8 mouse cellular contexts compared by ENCODE assay signal in genomic region chr4:151996173-151996950, GRCm38 (mm10). TPM values are rescaled to one million over a fixed set of nuclear protein-coding genes. Genes with fewer than 3 reads are reported as not detected.
DNase-seq lines count a peak whose midpoint lies in the region; ATAC-seq and TF ChIP-seq lines count a peak whose summit lies in the region.

Gene Phf13 (minus strand): TSS chr4:151996258.

- DNase-seq in 3T3-L1 (ENCODE audit: low read depth, low spot score) = peak; percentile 99
- peak; percentile 91 to 97 for DNase-seq in adrenal gland, postnatal 4 days (ENCODE audit: low spot score in 2 of 2)
- peak; percentile 100 for DNase-seq in embryonic facial prominence, embryonic 14.5 days (ENCODE audit: low spot score)
- peak; percentile 98 to 99 for DNase-seq in heart, adult 2 months
- peak; percentile 99 for DNase-seq in kidney, adult 8-10 months
- peak; percentile 98 to 100 for DNase-seq in spleen, postnatal 10 days (ENCODE audit: low spot score in 2 of 2)

- ATAC-seq in embryonic facial prominence, embryonic 14.5 days (ENCODE audit: low read depth) = peak; percentile 97
- ATAC-seq in limb, embryonic 13.5 days (ENCODE audit: low FRiP score, low read depth) = peak; percentile 97
- peak; percentile 97 for ATAC-seq in midbrain, embryonic 16.5 days

- TF ChIP-seq POLR2A in heart, adult 2 months (IDR thresholded peaks at IDR 0.05; ENCODE audit: insufficient read depth, low read depth, low read length) = peak; percentile 88

- TF ChIP-seq EP300 in heart, adult 2 months (IDR thresholded peaks at IDR 0.05; ENCODE audit: insufficient read depth, low read depth, low read length) = no peak

- H3K36me3 ChIP-seq in embryonic facial prominence, embryonic 14.5 days (ENCODE audit: control insufficient read depth, insufficient read depth, low read length) = peaks cover 22% of the 10 kb centered on the region
- H3K36me3 ChIP-seq in heart, adult 2 months (ENCODE audit: control insufficient read depth, insufficient read depth, low read length) = no peaks in the 10 kb centered on the region; the same call in 1 of the 2 replicates
- H3K36me3 ChIP-seq in limb, embryonic 13.5 days = peaks cover 20% of the 10 kb centered on the region
- peaks cover 10% of the 10 kb centered on the region for H3K36me3 ChIP-seq in midbrain, embryonic 16.5 days (ENCODE audit: control insufficient read depth, insufficient read depth, low read length)

- peak within 1 kb of the TSS; percentile 95 for H3K9ac ChIP-seq in embryonic facial prominence, embryonic 14.5 days (ENCODE audit: low read depth, low read length)
- peak within 1 kb of the TSS; percentile 98 for H3K9ac ChIP-seq in heart, adult 2 months (ENCODE audit: low read depth, low read length)
- peak within 1 kb of the TSS; percentile 96 for H3K9ac ChIP-seq in limb, embryonic 13.5 days
- H3K9ac ChIP-seq in midbrain, embryonic 16.5 days (ENCODE audit: low read depth, low read length) = peak within 1 kb of the TSS; percentile 92

- H3K27me3 ChIP-seq in embryonic facial prominence, embryonic 14.5 days (replicated peaks; ENCODE audit: control insufficient read depth, insufficient read depth, low read length) = no peaks in the 10 kb centered on the region
- H3K27me3 ChIP-seq in heart, adult 2 months (ENCODE audit: control insufficient read depth, insufficient read depth, low read length) = no peaks in the 10 kb centered on the region
- no peaks in the 10 kb centered on the region for H3K27me3 ChIP-seq in limb, embryonic 13.5 days
- no peaks in the 10 kb centered on the region for H3K27me3 ChIP-seq in midbrain, embryonic 16.5 days (ENCODE audit: control insufficient read depth, insufficient read depth, low read depth, low read length)

- TF ChIP-seq CTCF in heart, adult 2 months (IDR thresholded peaks at IDR 0.05) = peak; percentile 26

- H3K4me1 ChIP-seq in embryonic facial prominence, embryonic 14.5 days (ENCODE audit: control insufficient read depth, insufficient read depth, low read length) = peaks cover 19% of the 10 kb centered on the region
- H3K4me1 ChIP-seq in heart, adult 2 months (ENCODE audit: control insufficient read depth, insufficient read depth, low read length) = 0 out of 2 replicates have a peak, but pooled peaks cover 3% of the 10 kb centered on the region
- H3K4me1 ChIP-seq in limb, embryonic 13.5 days = peaks cover 29% of the 10 kb centered on the region
- H3K4me1 ChIP-seq in midbrain, embryonic 16.5 days (ENCODE audit: control insufficient read depth, insufficient read depth, low read length) = peaks cover 17% of the 10 kb centered on the region

- 0% methylated on average over 58 of the region's 94 CpGs for WGBS in embryonic facial prominence, embryonic 14.5 days
- under 1% methylated on average over 93 of the region's 94 CpGs for WGBS in heart, adult 2 months
- WGBS in limb, embryonic 13.5 days = under 1% methylated on average over 90 of the region's 94 CpGs
- under 1% methylated on average over 80 of the region's 94 CpGs for WGBS in midbrain, embryonic 16.5 days

- no peaks in the 10 kb centered on the region for H3K9me3 ChIP-seq in embryonic facial prominence, embryonic 14.5 days (ENCODE audit: control insufficient read depth, low read length)
- no peaks in the 10 kb centered on the region for H3K9me3 ChIP-seq in limb, embryonic 13.5 days
- no peaks in the 10 kb centered on the region for H3K9me3 ChIP-seq in midbrain, embryonic 16.5 days (replicated peaks; ENCODE audit: control insufficient read depth, low read length, poor library complexity, severe bottlenecking)

- peak within 1 kb of the TSS; percentile 100 for H3K4me3 ChIP-seq in embryonic facial prominence, embryonic 14.5 days (ENCODE audit: low read depth, low read length)
- peak within 1 kb of the TSS; percentile 94 for H3K4me3 ChIP-seq in heart, adult 2 months
- peak within 1 kb of the TSS; percentile 99 for H3K4me3 ChIP-seq in limb, embryonic 13.5 days
- H3K4me3 ChIP-seq in midbrain, embryonic 16.5 days (ENCODE audit: low read depth, low read length) = peak within 1 kb of the TSS; percentile 99

- H3K79me2 ChIP-seq in heart, adult 2 months (replicated peaks; ENCODE audit: control insufficient read depth, insufficient read depth, low read length) = peaks cover 4% of the 10 kb centered on the region; the same call in 1 of the 2 replicates

- peak within 1 kb of the TSS; percentile 88 for H3K4me2 ChIP-seq in embryonic facial prominence, embryonic 14.5 days (ENCODE audit: low read depth, low read length)
- H3K4me2 ChIP-seq in limb, embryonic 13.5 days (replicated peaks) = peak within 1 kb of the TSS; percentile 87
- H3K4me2 ChIP-seq in midbrain, embryonic 16.5 days (ENCODE audit: low read length) = peak within 1 kb of the TSS; percentile 92

- peak within 1 kb of the TSS; percentile 91 for H3K27ac ChIP-seq in embryonic facial prominence, embryonic 14.5 days (replicated peaks; ENCODE audit: low read depth, low read length)
- peak within 1 kb of the TSS; percentile 97 for H3K27ac ChIP-seq in heart, adult 2 months
- H3K27ac ChIP-seq in limb, embryonic 13.5 days = peak within 1 kb of the TSS; percentile 89
- peak within 1 kb of the TSS; percentile 87 for H3K27ac ChIP-seq in midbrain, embryonic 16.5 days (ENCODE audit: low read length)

- intact Hi-C loops in heart, adult 2 months (cut with DNase I) = no loop called here

RNA-seq across cellular contexts. Expression of gene Phf13, which starts in this region (rescaled TPM):
- 10 to 100 TPM; 24.8 to 28.0 TPM for total RNA-seq in adrenal gland, postnatal 4 days (2021)
- 30.1 and 32.6 TPM in 2 replicates for polyA plus RNA-seq in embryonic facial prominence, embryonic 14.5 days (2014; fragmentation: Nextera tagmentation; extraction: Ambion mirVana)
- 1 to 10 TPM; 4.5 to 4.8 TPM for total RNA-seq in heart, adult 2 months (2021)
- polyA plus RNA-seq in heart, adult 2 months (2012; rRNA removed) = 3.0 and 3.7 TPM in 2 replicates
- 39.2 and 40.8 TPM in 2 replicates for polyA plus RNA-seq in limb, embryonic 13.5 days (2015; fragmentation: Nextera tagmentation; extraction: Ambion mirVana)
- polyA plus RNA-seq in midbrain, embryonic 16.5 days (2015; fragmentation: Nextera tagmentation; extraction: Ambion mirVana) = 21.2 and 24.4 TPM in 2 replicates

Comparison
In these comparisons a context has a peak if more than half of its experiments do, and no peak if none do; other contexts are left out.
1. Peak in every context shown above with its lines: DNase-seq, ATAC-seq, H3K4me3 ChIP-seq and H3K27ac ChIP-seq.
2. RNA of gene Phf13 (total RNA-seq): 24.8 to 28.0 TPM in adrenal gland, postnatal 4 days; 4.5 to 4.8 TPM in heart, adult 2 months; every median in the first group is over 4 times any median in the second.